Mouse (Mus musculus) myocyte (in vitro differentiated cells): ENCODE data around the gene Enah. TPM values are rescaled to one million over a fixed set of nuclear protein-coding genes. Genes with fewer than 3 reads are reported as not detected.
A peak's percentile ranks its signal among the peaks of the same experiment; 100 is the strongest.

ENCODE experiments used
- H3K27me3 ChIP-seq: one replicate; pipeline ENCODE4 v1.6.1; 2011; ENCODE audit not compliant: control insufficient read depth, insufficient read depth, insufficient read length
- H3K36me3 ChIP-seq: one replicate; pipeline ENCODE4 v1.6.1; 2011; ENCODE audit not compliant: control insufficient read depth, insufficient read depth
- H3K4me2 ChIP-seq: one replicate; pipeline ENCODE4 v1.6.1; 2011; ENCODE audit warnings: low read depth, control low read depth
- H3K4me3 ChIP-seq: one replicate; pipeline ENCODE4 v1.5.1; 2011; ENCODE audit warnings: mild to moderate bottlenecking, control low read depth, moderate library complexity
- H3K79me2 ChIP-seq: one replicate; pipeline ENCODE4 v1.6.1; 2011; ENCODE audit not compliant: control insufficient read depth, insufficient read depth
- H3ac ChIP-seq: one replicate; pipeline ENCODE4 v1.6.1; 2011; ENCODE audit not compliant: control insufficient read depth, insufficient read length
- CEBPB ChIP-seq: IDR thresholded peaks from 2 replicates; pipeline ENCODE4 v1.6.1; 2011; ENCODE audit warnings: mild to moderate bottlenecking, moderate library complexity; ENCODE audit not compliant: poor library complexity, insufficient read depth, severe bottlenecking
- E2F4 ChIP-seq: IDR thresholded peaks from one replicate; pipeline ENCODE4 v1.6.1; 2011; ENCODE audit warnings: mild to moderate bottlenecking, control low read depth, moderate library complexity; ENCODE audit not compliant: insufficient read depth
- MAX ChIP-seq: IDR thresholded peaks from one replicate; pipeline ENCODE4 v1.6.1; 2011; ENCODE audit warnings: low read depth, mild to moderate bottlenecking, control low read depth
- MYOD1 ChIP-seq, 3 experiments: IDR thresholded peaks; one replicate each; pipeline ENCODE4 v1.6.1; 2011; ENCODE audit warnings: control low read depth in 2 of 3, low read depth in 2 of 3, mild to moderate bottlenecking in 2 of 3, moderate library complexity in 1 of 3; ENCODE audit not compliant: insufficient read length in 2 of 3, control insufficient read depth in 1 of 3
- MYOG ChIP-seq, 3 experiments: IDR thresholded peaks; one replicate each; pipeline ENCODE4 v1.6.1; 2011; ENCODE audit warnings: control low read depth in 2 of 3, low read depth in 2 of 3, mild to moderate bottlenecking in 2 of 3; ENCODE audit not compliant: insufficient read length in 2 of 3, control insufficient read depth in 1 of 3, insufficient read depth in 1 of 3
- POLR2A ChIP-seq: IDR thresholded peaks from one replicate; pipeline ENCODE4 v1.6.1; 2011; ENCODE audit warnings: low read depth, mild to moderate bottlenecking, control low read depth, moderate library complexity; ENCODE audit not compliant: insufficient read length
- POLR2AphosphoS2 ChIP-seq: IDR thresholded peaks from one replicate; pipeline ENCODE4 v1.6.1; 2011; ENCODE audit warnings: low read depth, control low read depth; ENCODE audit not compliant: insufficient read length
- REST ChIP-seq: IDR thresholded peaks from one replicate; pipeline ENCODE4 v1.6.1; 2011; ENCODE audit warnings: mild to moderate bottlenecking, control low read depth, moderate library complexity; ENCODE audit not compliant: insufficient read depth, insufficient read length
- SRF ChIP-seq: IDR thresholded peaks from one replicate; pipeline ENCODE4 v1.6.1; 2011; ENCODE audit warnings: low read depth; ENCODE audit not compliant: control insufficient read depth, insufficient read length
- TCF12 ChIP-seq: IDR thresholded peaks from one replicate; pipeline ENCODE4 v1.6.1; 2011; ENCODE audit warnings: mild to moderate bottlenecking, control low read depth; ENCODE audit not compliant: poor library complexity, insufficient read depth, severe bottlenecking
- TCF3 ChIP-seq: IDR thresholded peaks from one replicate; pipeline ENCODE4 v1.6.1; 2011; ENCODE audit warnings: low read depth, control low read depth; ENCODE audit not compliant: insufficient read length
- USF1 ChIP-seq: IDR thresholded peaks from one replicate; pipeline ENCODE4 v1.6.1; 2011; ENCODE audit warnings: low read depth, mild to moderate bottlenecking, control low read depth, moderate library complexity
- polyA plus RNA-seq: library from polyadenylated mRNA; unstranded; fragments of >200 nt; fragmentation: generic; extraction: Trizol; gene quantifications from one replicate; pipeline ENCODE4 v1.2.1, GENCODE M21; 2012; ENCODE audit warnings: missing spikeins

The Enah gene
- polyA plus RNA-seq, 1 experiment = 72.9 TPM

GRCm38 (mm10) chr1:181860659-181861058, 159.1 kb downstream of the Enah start:
- Histone ChIP-seq H3K79me2 (no peaks in the 10 kb centered on the region), H3K36me3 (no peaks in the 10 kb centered on the region), H3K4me3 (no peak overlapping the region), H3K4me2 (peak overlapping the region; percentile 29), H3K27me3 (no peaks in the 10 kb centered on the region), H3ac (no peak overlapping the region)
- TF ChIP-seq MYOD1 (IDR thresholded peaks at IDR 0.05; ENCODE audit: control insufficient read depth in 1 of 3, insufficient read length in 2 of 3, low read depth in 2 of 3) (peak in 2 of 3 experiments; percentile 9 to 46), USF1 (no peak), CEBPB (peak; percentile 92), MYOG (IDR thresholded peaks at IDR 0.05; ENCODE audit: control insufficient read depth in 1 of 3, insufficient read depth in 1 of 3, insufficient read length in 2 of 3, low read depth in 2 of 3) (peak in 1 of 3 experiments; percentile 27), POLR2A (no peak), POLR2AphosphoS2 (no peak), MAX (no peak), TCF3 (no peak), E2F4 (no peak), SRF (no peak), REST (no peak), TCF12 (no peak)

- TF ChIP-seq CEBPB = no peak
- TF ChIP-seq SRF = no peak
- no peak for TF ChIP-seq REST
- no peak for TF ChIP-seq E2F4
- TF ChIP-seq MYOG (IDR thresholded peaks at IDR 0.05; ENCODE audit: control insufficient read depth in 1 of 3, insufficient read depth in 1 of 3, insufficient read length in 2 of 3, low read depth in 2 of 3) = no peak
- no peak for TF ChIP-seq TCF3
- no peak for TF ChIP-seq POLR2AphosphoS2
- no peak for TF ChIP-seq USF1
- TF ChIP-seq MYOD1 (IDR thresholded peaks at IDR 0.05; ENCODE audit: control insufficient read depth in 1 of 3, insufficient read length in 2 of 3, low read depth in 2 of 3) = no peak
- TF ChIP-seq TCF12 = no peak
- no peak for TF ChIP-seq POLR2A
- no peak for TF ChIP-seq MAX
- no peak overlapping the region for H3ac ChIP-seq
- no peak overlapping the region for H3K4me3 ChIP-seq
- no peaks in the 10 kb centered on the region for H3K36me3 ChIP-seq
- H3K27me3 ChIP-seq = no peaks in the 10 kb centered on the region
- H3K4me2 ChIP-seq = no peak overlapping the region
- no peaks in the 10 kb centered on the region for H3K79me2 ChIP-seq
Observed at GRCm38 (mm10) chr1:181856329-181856728, 163.5 kb downstream of the Enah start.

- no peak overlapping the region for H3ac ChIP-seq
Observed at GRCm38 (mm10) chr1:181854829-181855228, 165.0 kb downstream of the Enah start.

GRCm38 (mm10) chr1:181853081-181853736, 166.6 kb downstream of the Enah start:
- no peak overlapping the region for H3ac ChIP-seq
- no peaks in the 10 kb centered on the region for H3K79me2 ChIP-seq
- no peak overlapping the region for H3K4me3 ChIP-seq
- H3K4me2 ChIP-seq = no peak overlapping the region
- no peaks in the 10 kb centered on the region for H3K27me3 ChIP-seq
- no peaks in the 10 kb centered on the region for H3K36me3 ChIP-seq
- TF ChIP-seq USF1 (no peak), TCF3 (no peak), REST (no peak), TCF12 (no peak), MAX (no peak), CEBPB (no peak), MYOD1 (IDR thresholded peaks at IDR 0.05; ENCODE audit: control insufficient read depth in 1 of 3, insufficient read length in 2 of 3, low read depth in 2 of 3) (no peak), POLR2AphosphoS2 (no peak), MYOG (IDR thresholded peaks at IDR 0.05; ENCODE audit: control insufficient read depth in 1 of 3, insufficient read depth in 1 of 3, insufficient read length in 2 of 3, low read depth in 2 of 3) (no peak), SRF (no peak), E2F4 (no peak), POLR2A (no peak)

More at GRCm38 (mm10) chr1:181854829-181855228, 165.0 kb downstream of the Enah start:
- Histone ChIP-seq H3K36me3 (no peaks in the 10 kb centered on the region), H3K4me3 (no peak overlapping the region), H3K4me2 (no peak overlapping the region), H3K79me2 (no peaks in the 10 kb centered on the region), H3K27me3 (no peaks in the 10 kb centered on the region)
- no peak for TF ChIP-seq TCF3
- no peak for TF ChIP-seq REST
- no peak for TF ChIP-seq MYOD1 (IDR thresholded peaks at IDR 0.05; ENCODE audit: control insufficient read depth in 1 of 3, insufficient read length in 2 of 3, low read depth in 2 of 3)
- no peak for TF ChIP-seq MYOG (IDR thresholded peaks at IDR 0.05; ENCODE audit: control insufficient read depth in 1 of 3, insufficient read depth in 1 of 3, insufficient read length in 2 of 3, low read depth in 2 of 3)
- TF ChIP-seq TCF12 = no peak
- no peak for TF ChIP-seq E2F4
- no peak for TF ChIP-seq CEBPB
- TF ChIP-seq SRF = no peak
- no peak for TF ChIP-seq USF1
- no peak for TF ChIP-seq POLR2A
- no peak for TF ChIP-seq POLR2AphosphoS2
